Mouse (Mus musculus) regulatory T cell (primary cell): Measurements from ENCODE around the gene Ly75.

Source experiments
- in situ Hi-C: fragments of 300-600 bp; cut with MboI, MseI; formaldehyde crosslinking; loops from one replicate; pipeline ENCODE4 v1.15.1; 2025; ENCODE audit warnings: high pct_unique_total_duplicates

Ly75 gene

GRCm38 (mm10) chr2:60382858-60383669 lies at the start of gene Ly75:
Gene Ly75 (minus strand): TSS chr2:60383303.
- in situ Hi-C loops: no loop called here

- in situ Hi-C loops: no loop called here
Observed at GRCm38 (mm10) chr2:60430315-60431021, 47.4 kb upstream of the Ly75 start.

GRCm38 (mm10) chr2:60418075-60418474 lies 35.0 kb upstream of the Ly75 start:
- in situ Hi-C loops: loop anchor here (10.0 kb wide), 1 partner anchor 83 kb away; no protein-coding TSS in a partner anchor

GRCm38 (mm10) chr2:60414334-60414733 lies 31.2 kb upstream of the Ly75 start:
- in situ Hi-C loops: loop anchor here (10.0 kb wide), 1 partner anchor 80 kb away; no protein-coding TSS in a partner anchor

GRCm38 (mm10) chr2:60413006-60413650 lies 30.0 kb upstream of the Ly75 start:
- in situ Hi-C loops: loop anchor here (10.0 kb wide), 1 partner anchor 78 kb away; no protein-coding TSS in a partner anchor

GRCm38 (mm10) chr2:60411181-60411580 lies 28.1 kb upstream of the Ly75 start:
- in situ Hi-C loops: loop anchor here (10.0 kb wide), 1 partner anchor 76 kb away; no protein-coding TSS in a partner anchor

GRCm38 (mm10) chr2:60409989-60410763 lies 27.1 kb upstream of the Ly75 start:
- in situ Hi-C loops: loop anchor here (10.0 kb wide), 2 partner anchors 75 to 1505 kb away; no protein-coding TSS in a partner anchor

- in situ Hi-C loops: loop anchor here (10.0 kb wide), 1 partner anchor 1504 kb away; no protein-coding TSS in a partner anchor
Observed at GRCm38 (mm10) chr2:60409194-60409593, 26.1 kb upstream of the Ly75 start.

GRCm38 (mm10) chr2:60407387-60407786 lies 24.3 kb upstream of the Ly75 start:
- in situ Hi-C loops: loop anchor here (10.0 kb wide), 1 partner anchor 1503 kb away; no protein-coding TSS in a partner anchor

GRCm38 (mm10) chr2:60405431-60405830 lies 22.3 kb upstream of the Ly75 start:
- in situ Hi-C loops: loop anchor here (10.0 kb wide), 1 partner anchor 1501 kb away; no protein-coding TSS in a partner anchor

GRCm38 (mm10) chr2:60404763-60405162 lies 21.7 kb upstream of the Ly75 start:
- in situ Hi-C loops: loop anchor here (10.0 kb wide), 1 partner anchor 1500 kb away; no protein-coding TSS in a partner anchor

GRCm38 (mm10) chr2:60401694-60402093 lies 18.6 kb upstream of the Ly75 start:
- in situ Hi-C loops: loop anchor here (10.0 kb wide), 1 partner anchor 1497 kb away; no protein-coding TSS in a partner anchor

- in situ Hi-C loops: no loop called here
Observed at GRCm38 (mm10) chr2:60393786-60394185, 10.7 kb upstream of the Ly75 start.

GRCm38 (mm10) chr2:60392286-60392685 lies 9.2 kb upstream of the Ly75 start:
- in situ Hi-C loops: no loop called here

GRCm38 (mm10) chr2:60387363-60387762 lies 4.3 kb upstream of the Ly75 start:
- in situ Hi-C loops: no loop called here

GRCm38 (mm10) chr2:60386835-60387234 lies 3.7 kb upstream of the Ly75 start:
- in situ Hi-C loops: no loop called here

- in situ Hi-C loops: no loop called here
Observed at GRCm38 (mm10) chr2:60384763-60385085, 1.6 kb upstream of the Ly75 start.

- in situ Hi-C loops: no loop called here
Observed at GRCm38 (mm10) chr2:60384083-60384762, 1.1 kb upstream of the Ly75 start.

GRCm38 (mm10) chr2:60382346-60382745 lies 757 bp downstream of the Ly75 start:
- in situ Hi-C loops: no loop called here

- in situ Hi-C loops: no loop called here
Observed at GRCm38 (mm10) chr2:60377260-60377659, 5.8 kb downstream of the Ly75 start.
